Mouse (Mus musculus) central nervous system, embryonic 11.5 days (tissue): Measurements from ENCODE around the gene Lsm8. TPM values are rescaled to one million over a fixed set of nuclear protein-coding genes. Genes with fewer than 3 reads are reported as not detected.

ENCODE experiments used
- polyA plus RNA-seq: library from polyadenylated mRNA; depleted of rRNA; stranded (reverse); fragments of >200 nt; gene quantifications from 2 replicates; pipeline ENCODE4 v1.2.3, GENCODE M21; 2012; rRNA removed

Gene Lsm8
- polyA plus RNA-seq = 140 and 170 TPM in 2 replicates

GRCm38 (mm10) chr6:18848051-18848701 lies at the start of gene Lsm8:
Gene Lsm8 (plus strand): TSS chr6:18848579.

GRCm38 (mm10) chr6:18866018-18866417 lies 17.6 kb downstream of the Lsm8 start, which contains the start of gene Ankrd7:
Gene Ankrd7 (plus strand): TSS chr6:18866318.

Other genes with a start within 250 kb of the Lsm8 start
- gene Ankrd7, start 17.7 kb downstream of the Lsm8 start, polyA plus RNA-seq = 0.08 and 0.40 TPM in 2 replicates